Mouse (Mus musculus) v-Abl transformed pro-B cells (cell line): ENCODE results near the gene Olfr658.

ENCODE experiments used
- in situ Hi-C, 2 experiments: fragments of 400-800 bp; cut with MboI; formaldehyde crosslinking; loops; one replicate each; pipeline ENCODE4 v1.15.1; 2025; ENCODE audit not compliant: unreplicated experiment in 2 of 2

Gene Olfr658

DNA sequence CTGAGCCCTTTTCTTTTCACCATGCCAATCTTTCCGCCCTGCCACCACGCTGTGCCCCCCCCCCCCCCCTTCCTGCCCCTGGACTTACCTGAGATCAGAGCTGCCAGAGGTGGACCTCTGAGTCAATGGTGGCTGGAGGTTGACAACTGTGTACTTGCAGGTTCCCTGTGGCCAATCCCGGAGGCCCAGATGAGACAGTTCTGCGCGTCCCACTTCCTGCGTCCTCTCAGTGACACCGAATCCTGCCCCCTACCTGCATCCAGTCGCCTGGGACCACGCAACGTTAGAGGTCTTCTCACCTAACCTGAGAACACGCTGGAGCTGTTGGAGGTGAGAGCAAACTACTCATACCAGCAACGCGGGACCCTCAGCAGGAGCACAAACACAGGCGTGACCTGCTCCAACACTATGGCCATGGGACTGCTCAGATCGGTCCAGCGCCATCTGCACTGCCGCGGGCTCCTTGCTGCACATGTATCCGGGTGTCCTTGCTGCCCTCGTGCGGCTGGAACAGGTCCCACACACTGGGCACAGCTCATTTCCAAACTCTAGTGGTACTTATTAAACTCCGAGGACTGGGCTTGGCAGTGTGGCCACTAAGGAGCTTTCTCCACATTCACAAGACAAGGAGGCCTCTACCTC lies at the start of gene Olfr658:
Olfr658 (minus strand) TSS at position 465 of the 642 bp plus-strand sequence.
- in situ Hi-C loops, result no loop called here

DNA sequence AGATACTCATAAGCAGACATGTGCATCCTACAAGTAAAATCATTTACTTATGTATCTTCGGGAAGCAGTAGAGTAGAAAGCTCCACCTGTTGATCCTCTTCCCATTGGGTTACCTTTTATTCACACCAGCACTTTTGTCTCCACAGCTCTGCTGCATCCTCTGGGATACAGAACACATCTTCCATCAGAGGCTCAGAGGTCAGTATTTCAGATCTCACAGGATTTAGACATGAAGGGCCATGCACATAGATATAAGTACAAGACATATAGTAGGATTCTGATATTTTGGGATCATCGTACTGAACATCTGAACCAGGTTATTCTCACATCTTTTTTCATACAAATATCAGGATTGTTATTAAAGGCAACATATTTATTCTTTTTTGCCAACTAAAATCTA lies 39.1 kb upstream of the Olfr658 start, which contains the start of gene Olfr661:
Olfr661 (plus strand) TSS at position 301 of the 400 bp plus-strand sequence.
- in situ Hi-C loops, result no loop called here

DNA sequence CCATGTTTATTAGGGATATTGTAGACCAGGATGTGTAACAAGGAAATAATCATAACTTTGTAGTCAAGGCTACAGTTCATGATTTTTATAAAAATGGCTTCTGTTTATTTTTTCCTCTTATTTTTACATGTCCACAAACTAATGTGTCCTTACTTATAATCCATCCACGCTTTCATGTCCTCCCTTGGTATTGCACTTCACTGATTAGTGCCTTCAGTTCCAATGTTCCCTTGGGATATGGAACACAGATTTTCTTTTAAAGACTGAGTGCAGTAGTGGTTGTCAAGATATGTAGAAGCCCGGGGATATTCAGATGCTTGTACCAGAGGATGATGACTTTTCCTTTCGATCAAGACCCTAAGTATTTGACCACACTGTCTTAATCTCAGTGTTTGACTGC lies 19.3 kb upstream of the Olfr658 start, which contains the start of gene Olfr659:
Olfr659 (plus strand) TSS at position 301 of the 400 bp plus-strand sequence.
- in situ Hi-C loops, result no loop called here

DNA sequence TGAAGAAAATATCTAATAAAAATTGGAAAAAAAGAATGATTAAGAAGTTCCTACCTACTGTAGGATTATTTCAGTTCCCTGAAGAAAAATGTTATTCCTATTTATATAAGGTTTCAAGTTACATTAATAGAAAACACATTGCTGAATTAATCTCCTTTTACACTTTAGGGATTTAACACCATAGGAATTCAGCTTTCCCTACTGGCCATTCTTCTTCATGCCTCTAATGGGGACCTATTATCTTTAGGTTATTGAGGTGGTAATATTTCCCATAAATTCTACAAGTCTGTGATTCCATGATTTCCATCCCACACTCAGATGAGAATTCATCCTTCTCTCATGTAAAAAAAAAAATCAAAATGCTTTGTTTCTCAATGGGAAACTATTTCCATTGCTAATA lies 22.6 kb downstream of the Olfr658 start, which contains the start of gene Olfr657:
Olfr657 (plus strand) TSS at position 301 of the 400 bp plus-strand sequence.
- in situ Hi-C loops, result loop anchor here (25.0 kb wide), 3 partner anchors 788 to 912 kb away; partner anchors contain the start of genes Cnga4 (in 1 of the 2), Fam160a2 (in 1 of the 2) and Olfr243 (in 1 of the 2)

DNA sequence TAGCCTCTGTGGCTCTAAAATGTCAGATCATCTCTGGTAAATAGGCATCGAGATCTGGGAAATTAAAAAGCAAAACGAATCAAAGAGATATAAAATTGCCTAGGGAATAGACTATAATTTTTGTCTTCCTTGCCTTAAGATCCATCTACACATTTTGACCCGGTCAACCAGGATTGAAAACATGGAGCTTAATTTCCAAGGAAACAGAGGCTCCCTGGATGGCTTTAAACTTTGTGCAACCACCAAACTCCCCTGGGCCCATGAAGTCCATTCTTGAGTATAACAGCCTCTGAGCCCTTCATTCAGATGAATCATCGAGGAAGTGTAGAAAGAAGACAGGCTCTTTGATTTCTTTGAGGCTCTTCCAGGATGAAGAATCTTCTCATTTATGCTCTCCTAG lies 33.5 kb downstream of the Olfr658 start, which contains the start of gene Olfr656:
Olfr656 (plus strand) TSS at position 301 of the 400 bp plus-strand sequence.
- in situ Hi-C loops, result loop anchor here (25.0 kb wide), 3 partner anchors 799 to 901 kb away; partner anchors contain the start of genes Cnga4 (in 1 of the 2), Fam160a2 (in 1 of the 2) and Olfr243 (in 1 of the 2)

DNA sequence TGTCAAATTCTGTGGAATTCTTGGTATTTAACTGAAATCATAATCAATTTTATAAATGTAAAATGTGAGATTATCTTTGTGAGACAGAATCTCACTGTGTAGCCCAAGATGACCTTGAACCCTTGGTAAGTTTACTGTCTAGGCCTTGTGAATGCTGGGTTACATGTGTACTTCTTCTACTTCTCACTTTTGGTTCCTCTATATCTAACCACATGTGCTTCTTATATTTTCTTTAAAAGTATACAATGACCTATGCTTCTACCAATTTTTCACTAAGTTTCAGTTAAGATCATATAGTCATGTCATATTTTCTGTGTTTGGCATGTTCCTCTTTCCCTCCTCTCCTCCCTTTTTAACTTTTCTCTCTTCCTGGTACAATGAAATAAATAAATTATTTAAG lies 42.4 kb downstream of the Olfr658 start:
- in situ Hi-C loops, result loop anchor here (5.0 to 25.0 kb wide), 8 partner anchors 157 to 908 kb away; partner anchors contain the start of genes Cnga4 (in 1 of the 2), Fam160a2 (in 1 of the 2), Olfr243 (in 1 of the 2) and Olfr649 (in 1 of the 2)

DNA sequence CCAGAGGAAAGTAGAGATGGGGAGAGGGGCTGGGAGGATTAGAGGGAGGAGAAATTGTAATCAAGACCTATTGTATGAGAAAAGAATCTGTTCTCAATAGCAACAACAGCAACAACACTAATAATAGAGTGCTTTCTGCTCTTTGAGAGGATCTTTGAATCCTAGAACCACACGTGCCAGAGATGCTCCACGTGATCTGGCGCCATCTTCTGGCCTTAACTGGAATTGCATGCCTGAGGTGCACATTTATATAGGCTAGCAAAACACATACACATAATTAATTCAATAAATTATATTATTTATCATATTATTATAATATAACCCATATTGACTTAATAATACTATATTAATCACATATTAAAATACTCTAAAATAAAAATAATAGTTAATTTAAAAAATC lies 43.9 kb downstream of the Olfr658 start:
- in situ Hi-C loops, result loop anchor here (5.0 to 25.0 kb wide), 8 partner anchors 156 to 909 kb away; partner anchors contain the start of genes Cnga4 (in 1 of the 2), Fam160a2 (in 1 of the 2), Olfr243 (in 1 of the 2) and Olfr649 (in 1 of the 2)

DNA sequence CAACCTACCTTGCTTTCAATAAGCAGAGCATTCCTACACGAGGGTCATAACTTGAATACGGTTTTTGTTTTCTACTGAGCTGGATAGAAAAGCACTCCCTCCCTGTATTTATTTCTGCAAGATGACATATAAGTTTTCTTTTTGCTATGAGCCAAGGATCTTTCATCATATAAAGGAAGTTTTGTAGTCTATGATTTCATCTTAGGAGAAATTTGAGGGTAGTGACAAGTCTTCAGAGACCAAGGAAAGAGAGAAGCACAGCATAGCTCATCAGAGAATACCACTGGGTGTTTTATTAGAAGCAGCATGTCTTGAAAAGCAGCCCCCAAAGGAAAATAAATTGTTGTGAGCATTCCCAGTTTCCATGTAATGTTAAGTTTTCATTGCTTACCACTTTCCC lies 45.4 kb downstream of the Olfr658 start, which contains the start of gene Olfr655:
Olfr655 (minus strand) TSS at position 101 of the 400 bp plus-strand sequence.
- in situ Hi-C loops, result loop anchor here (5.0 to 25.0 kb wide), 8 partner anchors 154 to 911 kb away; partner anchors contain the start of genes Cnga4 (in 1 of the 2), Fam160a2 (in 1 of the 2), Olfr243 (in 1 of the 2) and Olfr649 (in 1 of the 2)
